Mouse (Mus musculus): ENCODE measurements around the gene Lrmda. TPM values are rescaled to one million over a fixed set of nuclear protein-coding genes. Genes with fewer than 3 reads are reported as not detected.

The Lrmda gene
- total RNA-seq, 2 experiments from 2014 or later: 3.6 to 4.9 TPM

DNA sequence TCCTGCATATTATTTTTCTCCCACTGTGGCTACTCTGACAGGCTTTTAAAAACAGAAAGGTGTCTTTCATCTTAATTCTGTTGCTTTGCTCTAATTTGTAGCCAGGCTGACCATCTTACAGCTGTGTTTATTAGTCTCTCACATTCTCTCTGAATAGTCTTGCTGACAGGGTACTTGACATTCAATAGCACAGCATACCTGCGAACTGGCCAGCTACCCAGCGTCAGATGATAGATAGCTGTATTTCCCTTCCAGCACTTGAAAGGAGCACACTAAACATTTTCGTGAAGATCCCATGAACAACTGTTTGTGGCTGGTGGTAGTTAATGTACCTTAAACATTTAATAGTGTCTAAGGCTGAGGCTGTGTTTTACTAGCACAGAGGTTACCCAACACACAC, 646.9 kb downstream of the Lrmda start:
- no peak for DNase-seq

GRCm38 (mm10) chr14:22668302-22668701, 648.8 kb downstream of the Lrmda start:
- no peak for DNase-seq

- DNase-seq: no peak
Measured at GRCm38 (mm10) chr14:22668711-22669110, 649.2 kb downstream of the Lrmda start.

DNA sequence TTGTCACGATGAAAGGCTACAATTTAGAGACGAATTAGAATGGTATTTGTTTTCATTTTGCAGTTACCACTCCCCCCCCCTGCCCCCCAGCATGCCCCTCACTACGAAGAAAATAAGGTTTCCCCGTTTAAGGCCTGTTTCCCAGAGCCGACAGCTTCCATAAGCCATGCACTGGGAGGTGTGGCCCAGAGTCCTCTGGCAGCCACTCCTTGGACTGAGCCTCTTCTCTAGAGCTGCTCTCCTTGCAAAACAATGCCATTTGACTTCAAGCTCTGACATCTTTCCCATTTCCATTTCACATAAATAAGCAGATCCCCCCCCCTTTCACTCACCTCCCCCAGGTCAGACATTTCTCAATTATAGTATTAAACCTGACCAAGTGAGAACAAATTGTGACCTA, 654.1 kb downstream of the Lrmda start:
- DNase-seq: no peak

DNA sequence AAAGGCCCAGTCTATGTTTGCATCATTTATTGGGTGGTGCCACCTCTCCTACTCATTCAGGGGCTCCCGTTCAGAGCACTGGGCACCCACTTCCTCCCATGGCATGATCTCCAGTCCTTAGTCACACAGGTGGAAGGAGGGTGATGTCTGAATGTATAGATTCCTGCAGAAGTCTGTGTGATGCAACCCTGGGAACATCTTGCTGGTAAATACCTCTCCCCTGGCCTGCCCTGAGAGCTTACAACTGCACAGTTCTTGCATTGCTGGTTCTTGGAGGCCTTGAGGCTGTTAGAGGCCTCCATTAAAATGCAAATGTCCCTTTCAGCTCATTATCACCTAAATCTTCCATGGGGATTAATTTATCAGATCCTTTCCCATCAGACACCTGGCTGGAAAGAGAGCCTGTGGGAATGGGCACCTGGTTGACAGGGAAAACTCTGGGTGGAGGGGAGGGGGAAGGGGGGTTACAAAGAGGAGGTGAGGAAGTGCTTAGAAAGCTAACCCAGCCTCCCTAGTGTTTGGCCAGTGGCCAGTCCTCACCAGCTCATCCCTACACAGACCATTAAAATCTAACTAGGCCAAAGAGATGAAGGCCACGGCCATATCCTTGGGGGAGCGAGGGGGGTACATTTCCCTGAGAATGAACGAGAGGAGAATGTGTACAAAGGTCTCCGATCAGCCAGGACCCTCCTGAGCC, 659.6 kb downstream of the Lrmda start:
- peak; percentile 11 for DNase-seq

DNA sequence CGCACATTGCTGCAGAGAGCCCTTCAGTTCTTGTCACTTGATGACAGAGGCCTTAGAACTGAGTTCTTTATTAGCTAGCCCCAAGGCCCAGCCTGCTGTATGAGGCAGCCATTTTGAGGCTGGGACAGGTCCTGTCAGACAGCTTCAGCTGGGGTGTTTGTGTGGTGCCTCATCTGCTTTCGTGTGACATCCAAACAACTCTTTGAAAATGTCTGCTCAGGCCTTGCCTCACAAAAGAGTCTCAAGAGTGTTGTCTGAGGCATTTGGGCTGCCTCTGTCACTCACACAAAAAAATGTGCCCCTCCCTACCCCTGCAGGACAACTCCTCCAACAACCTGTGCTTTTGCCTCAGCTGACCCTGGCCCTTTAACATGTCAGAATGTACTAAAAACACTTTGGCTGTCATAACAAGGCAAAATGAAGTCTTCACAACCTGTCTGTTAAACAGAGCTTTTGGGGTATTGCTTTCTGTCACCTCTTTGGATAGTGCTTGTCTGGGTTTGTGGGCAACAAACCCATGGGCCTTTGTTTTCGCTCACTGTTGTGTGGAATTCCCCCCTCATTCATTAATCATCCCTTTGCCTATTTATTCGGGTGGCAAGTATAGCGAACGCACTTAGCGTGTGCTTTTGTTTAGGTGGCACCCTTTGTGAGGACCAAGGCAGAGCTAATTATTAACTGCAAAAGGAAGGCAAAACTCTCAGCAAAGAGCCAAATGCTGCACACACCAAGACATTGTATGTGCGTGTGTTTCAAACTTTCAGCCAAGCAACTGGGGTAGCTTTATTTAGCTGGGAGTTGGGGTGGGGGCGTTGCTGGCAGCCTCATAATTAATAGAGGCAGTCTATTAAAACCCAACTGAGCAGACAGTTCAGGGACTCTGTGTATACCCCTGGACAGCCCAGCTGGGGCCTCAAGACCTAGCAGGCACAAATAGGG, 660.5 kb downstream of the Lrmda start:
- DNase-seq: no peak

- no peak for DNase-seq
Measured at GRCm38 (mm10) chr14:22686886-22687285, 667.4 kb downstream of the Lrmda start.

DNA sequence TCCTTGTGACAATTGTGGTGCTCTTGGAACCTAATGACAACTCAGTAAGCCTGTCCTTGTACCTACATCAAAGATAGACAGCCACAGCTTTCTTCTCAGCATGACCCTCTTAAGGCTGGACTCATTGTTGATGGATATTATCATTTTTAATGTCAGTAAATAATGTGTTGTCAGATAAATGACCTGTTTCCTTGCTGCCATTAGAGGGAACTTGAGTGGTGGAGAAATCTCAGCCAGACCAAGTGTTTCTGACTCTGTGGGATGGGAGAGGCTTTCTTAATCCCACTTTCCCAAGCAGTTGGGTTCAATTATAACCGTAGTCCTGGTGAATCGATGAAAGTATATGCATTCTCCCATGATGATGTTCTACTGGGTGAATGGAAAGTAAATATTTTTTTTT, 668.9 kb downstream of the Lrmda start:
- DNase-seq: no peak

DNA sequence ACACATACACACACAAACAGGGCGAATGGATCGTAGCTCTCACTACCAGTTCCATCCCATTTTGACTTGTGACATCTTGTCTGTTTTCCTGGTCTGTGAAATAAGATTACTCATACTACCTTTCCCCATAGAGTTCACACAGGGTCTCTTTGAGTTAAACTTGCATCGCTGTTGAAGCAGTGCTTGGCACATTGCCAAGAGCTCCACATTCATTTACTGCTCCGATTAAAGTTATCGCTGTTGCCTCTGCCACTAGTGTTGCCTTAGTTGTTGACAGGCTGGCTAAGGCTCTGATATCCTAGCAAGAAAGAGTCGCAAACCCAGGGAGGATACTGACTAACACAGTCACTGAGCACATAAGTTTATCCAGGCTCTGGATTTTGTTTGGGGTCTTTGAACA, 675.9 kb downstream of the Lrmda start:
- no peak for DNase-seq

GRCm38 (mm10) chr14:22695931-22696365, 676.4 kb downstream of the Lrmda start:
- DNase-seq: no peak

GRCm38 (mm10) chr14:22700236-22700635, 680.7 kb downstream of the Lrmda start:
- no peak for DNase-seq

GRCm38 (mm10) chr14:22700690-22701089, 681.2 kb downstream of the Lrmda start:
- no peak for DNase-seq

DNA sequence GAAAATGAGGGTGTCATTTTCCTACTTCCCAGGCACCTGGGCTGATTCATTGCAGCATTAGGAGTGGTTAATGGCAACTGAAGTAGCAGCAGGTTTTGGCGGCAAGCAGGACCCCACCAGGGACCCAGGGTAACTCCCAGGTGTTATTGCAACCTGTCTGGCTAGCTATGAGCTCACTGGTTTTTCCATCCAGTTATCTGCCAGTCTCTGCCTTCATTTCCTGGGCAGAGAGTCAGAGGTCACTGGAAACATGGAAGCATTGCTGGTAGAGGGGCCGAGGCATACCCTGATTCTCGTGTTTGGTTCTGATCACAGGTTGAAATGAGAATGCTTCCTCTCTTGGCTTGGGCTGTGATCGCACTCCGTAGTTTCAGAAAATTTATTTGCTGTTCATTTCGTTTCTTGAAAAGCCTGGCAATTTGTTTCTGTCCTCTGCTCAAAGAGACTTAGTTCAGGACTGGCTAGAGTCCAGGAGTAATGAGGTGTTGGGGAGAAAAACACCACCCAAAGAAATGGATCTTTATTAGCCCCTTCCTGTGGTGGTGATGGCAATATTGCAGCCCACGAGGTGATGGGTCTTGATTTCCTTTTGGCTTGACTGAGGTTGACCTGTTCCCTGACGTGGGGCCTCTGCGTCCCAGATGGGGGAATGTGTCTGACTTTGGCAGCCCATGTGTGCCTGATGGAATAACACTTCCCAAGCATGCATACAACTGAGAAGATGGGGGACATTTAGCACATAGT, 688.6 kb downstream of the Lrmda start:
- no peak for DNase-seq

- no peak for DNase-seq
Measured at GRCm38 (mm10) chr14:22710071-22710661, 690.7 kb downstream of the Lrmda start.

DNA sequence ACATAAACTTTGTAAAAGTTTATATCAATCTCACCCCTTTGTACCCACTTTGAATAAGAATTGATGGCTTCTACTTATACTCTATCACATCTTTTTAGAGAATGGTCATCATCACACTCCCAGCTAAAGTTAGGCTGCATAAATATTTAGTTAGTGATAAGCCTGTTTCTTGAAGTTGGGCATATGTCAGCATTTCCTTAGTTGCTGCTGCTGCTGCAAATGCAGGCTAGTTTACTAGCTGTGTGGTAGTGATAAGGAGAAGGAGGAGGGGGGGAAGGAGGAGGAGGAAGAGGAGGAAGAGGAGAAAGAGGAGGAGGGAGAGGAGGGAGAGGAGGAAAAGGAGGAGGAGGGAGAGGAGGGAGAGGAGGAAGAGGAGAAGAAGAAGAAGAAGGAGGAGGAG, 692.9 kb downstream of the Lrmda start:
- DNase-seq: no peak

DNA sequence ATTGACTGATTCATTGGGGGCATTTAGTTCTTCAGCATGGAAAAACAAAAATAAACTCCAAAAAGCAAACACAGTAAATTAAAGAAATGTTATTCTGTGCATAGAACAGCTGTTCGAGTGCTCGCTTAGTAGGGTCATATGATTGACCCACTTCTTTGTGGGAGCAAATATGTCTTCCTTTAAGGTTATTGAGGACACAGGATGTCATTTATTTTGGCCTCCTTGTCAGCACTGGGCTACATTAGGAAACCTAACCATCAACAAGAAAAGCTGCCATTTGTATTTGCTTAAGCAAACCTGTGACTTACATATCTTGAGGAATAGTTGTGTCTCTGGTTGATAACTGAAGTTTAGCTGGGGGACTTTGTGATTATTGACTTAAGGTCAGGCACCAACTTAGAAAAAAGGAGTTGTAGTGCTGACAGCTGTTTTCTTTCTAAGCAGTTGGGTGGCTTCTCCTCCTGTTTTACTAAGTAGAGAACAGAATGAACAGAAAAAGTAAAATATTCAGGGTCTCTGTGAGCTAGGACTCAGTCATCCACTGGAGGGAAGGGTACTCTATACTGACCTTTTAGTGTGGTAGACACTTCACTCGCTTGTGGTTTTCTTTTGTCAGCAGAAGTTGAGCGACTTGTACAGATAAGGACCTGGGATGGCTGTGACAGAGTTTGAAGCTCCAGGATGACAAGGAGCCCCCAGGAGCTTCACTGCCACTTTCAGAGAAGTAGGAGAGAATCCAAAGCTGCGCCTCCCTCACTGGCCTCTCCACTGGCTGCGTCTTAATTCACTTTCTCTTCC, 696.3 kb downstream of the Lrmda start:
- no peak for DNase-seq

DNA sequence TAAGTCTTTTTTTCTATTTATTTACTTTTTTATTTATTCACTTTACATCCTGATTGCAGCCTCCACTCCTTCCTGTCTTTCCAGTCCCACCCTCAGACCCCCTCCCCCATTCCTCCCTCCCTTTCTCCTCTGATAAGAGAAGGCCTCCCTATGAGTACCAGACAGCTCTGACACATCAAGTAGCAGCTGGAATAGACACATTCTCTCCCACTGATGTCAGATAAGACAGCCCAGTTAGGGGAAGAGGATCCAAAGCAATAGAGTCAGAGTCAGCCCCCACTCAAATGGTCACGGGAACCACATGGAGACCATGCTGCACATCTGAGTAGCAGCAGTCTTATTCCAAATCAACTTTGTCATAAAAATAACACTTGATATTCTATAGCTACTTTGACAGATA, 700.5 kb downstream of the Lrmda start:
- DNase-seq: no peak

- no peak for DNase-seq
Measured at GRCm38 (mm10) chr14:22721845-22722244, 702.3 kb downstream of the Lrmda start.

DNA sequence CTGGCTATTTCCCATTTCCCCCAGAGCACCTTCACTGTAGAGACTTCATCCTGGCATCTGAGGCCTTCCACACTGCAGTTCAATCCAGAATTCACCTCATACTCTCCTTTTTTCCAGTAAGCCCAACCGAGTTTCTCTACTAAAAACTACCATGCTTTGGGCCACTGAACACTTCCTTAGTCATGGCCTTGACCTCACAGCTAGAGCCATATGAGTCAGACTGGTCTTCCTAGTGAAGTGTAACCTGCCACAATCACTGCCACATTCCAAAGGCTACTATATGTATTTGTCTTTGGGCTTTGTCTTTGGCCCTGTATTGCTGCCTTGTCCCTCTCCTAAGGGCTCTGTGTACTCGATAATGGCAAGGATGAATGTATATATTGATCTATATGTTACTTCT, 708.0 kb downstream of the Lrmda start:
- DNase-seq: no peak

- DNase-seq: no peak
Measured at GRCm38 (mm10) chr14:22728611-22729223, 709.2 kb downstream of the Lrmda start.

GRCm38 (mm10) chr14:22738603-22739002, 719.1 kb downstream of the Lrmda start:
- no peak for DNase-seq

Data from adrenal gland, postnatal 10 days (tissue).